In genomic region chr10:127652906-127653638, GRCm38 (mm10) we compare ENCODE assay signal across 10 mouse cellular contexts. TPM values are rescaled to one million over a fixed set of nuclear protein-coding genes. Genes with fewer than 3 reads are reported as not detected.
DNase-seq lines count a peak whose midpoint lies in the region; ATAC-seq and TF ChIP-seq lines count a peak whose summit lies in the region.
"Had no signal": no experiment of that assay in that cellular context is flagged by ENCODE, and none has a peak within 500 bp of the region (broad histone marks: within the 10 kb centered on the region; RNA-seq: fewer than 3 reads in every experiment).

No protein-coding gene starts in this region.

- no peaks in the 10 kb centered on the region for H3K36me3 ChIP-seq in forebrain, embryonic 13.5 days (ENCODE audit: poor library complexity, severe bottlenecking)
- no peaks in the 10 kb centered on the region for H3K36me3 ChIP-seq in forebrain, embryonic 14.5 days (ENCODE audit: control insufficient read depth, insufficient read depth, low read length)
- H3K36me3 ChIP-seq in lung, embryonic 14.5 days (ENCODE audit: insufficient read depth): peaks cover 59% of the 10 kb centered on the region
- H3K36me3 ChIP-seq in intestine, embryonic 16.5 days (ENCODE audit: control insufficient read depth, insufficient read depth, low read length): peaks cover 32% of the 10 kb centered on the region
- H3K36me3 ChIP-seq: neural tube, embryonic 12.5 days had no signal

- ATAC-seq in forebrain, embryonic 13.5 days: no peak
- ATAC-seq in forebrain, embryonic 14.5 days: no peak
- ATAC-seq in lung, embryonic 14.5 days (ENCODE audit: insufficient read depth): peak; percentile 61
- ATAC-seq in intestine, embryonic 16.5 days: no peak

- H3K27ac ChIP-seq in forebrain, embryonic 13.5 days: no peak overlapping the region
- no peak overlapping the region for H3K27ac ChIP-seq in forebrain, embryonic 14.5 days (ENCODE audit: low read depth, low read length)
- peak overlapping the region; percentile 0; the same call in 1 of the 2 replicates for H3K27ac ChIP-seq in lung, embryonic 14.5 days (ENCODE audit: low read depth)
- H3K27ac ChIP-seq in intestine, embryonic 16.5 days (ENCODE audit: low read length): peak overlapping the region; percentile 33; the same call in 1 of the 2 replicates
- no peak overlapping the region for H3K27ac ChIP-seq in olfactory bulb, adult 2 months (ENCODE audit: insufficient read depth, low read depth, low read length)
- H3K27ac ChIP-seq: neural tube, embryonic 12.5 days had no signal

- H3K4me2 ChIP-seq in forebrain, embryonic 13.5 days: peak overlapping the region; percentile 18; the same call in 1 of the 2 replicates
- no peak overlapping the region; the same call in 1 of the 2 replicates for H3K4me2 ChIP-seq in forebrain, embryonic 14.5 days (ENCODE audit: low read length)
- H3K4me2 ChIP-seq in lung, embryonic 14.5 days: peak overlapping the region; percentile 52
- peak overlapping the region; percentile 30; the same call in 1 of the 2 replicates for H3K4me2 ChIP-seq in intestine, embryonic 16.5 days (ENCODE audit: low read depth, low read length)
- H3K4me2 ChIP-seq: neural tube, embryonic 12.5 days had no signal

- no peaks in the 10 kb centered on the region for H3K4me1 ChIP-seq in forebrain, embryonic 13.5 days
- no peaks in the 10 kb centered on the region for H3K4me1 ChIP-seq in forebrain, embryonic 14.5 days (ENCODE audit: control insufficient read depth, insufficient read depth, low read length)
- peaks cover 6% of the 10 kb centered on the region; the same call in 1 of the 2 replicates for H3K4me1 ChIP-seq in lung, embryonic 14.5 days (ENCODE audit: insufficient read depth)
- peaks cover 9% of the 10 kb centered on the region; the same call in 1 of the 2 replicates for H3K4me1 ChIP-seq in intestine, embryonic 16.5 days (ENCODE audit: control insufficient read depth, insufficient read depth, low read length)
- H3K4me1 ChIP-seq in olfactory bulb, adult 2 months (ENCODE audit: control insufficient read depth, insufficient read depth, low read length): no peaks in the 10 kb centered on the region
- H3K4me1 ChIP-seq: neural tube, embryonic 12.5 days had no signal

- WGBS in forebrain, embryonic 13.5 days: 56% methylated on average over 21 of the region's 21 CpGs
- 58% methylated on average over 21 of the region's 21 CpGs for WGBS in forebrain, embryonic 14.5 days
- WGBS in lung, embryonic 14.5 days: 38% methylated on average over 21 of the region's 21 CpGs
- 44% methylated on average over 21 of the region's 21 CpGs for WGBS in intestine, embryonic 16.5 days
- 50% methylated on average over 21 of the region's 21 CpGs for WGBS in olfactory bulb, adult 2 months

- H3K27me3 ChIP-seq in forebrain, embryonic 13.5 days: no peaks in the 10 kb centered on the region
- H3K27me3 ChIP-seq in forebrain, embryonic 14.5 days (replicated peaks; ENCODE audit: control insufficient read depth, insufficient read depth, low read length): no peaks in the 10 kb centered on the region
- H3K27me3 ChIP-seq in lung, embryonic 14.5 days (ENCODE audit: insufficient read depth, low read length): no peaks in the 10 kb centered on the region
- H3K27me3 ChIP-seq in intestine, embryonic 16.5 days (replicated peaks; ENCODE audit: control insufficient read depth, insufficient read depth, low read length): no peaks in the 10 kb centered on the region
- H3K27me3 ChIP-seq: neural tube, embryonic 12.5 days had no signal

- TF ChIP-seq POLR2A in olfactory bulb, adult 2 months (IDR thresholded peaks at IDR 0.05; ENCODE audit: insufficient read depth, low read depth, low read length): no peak

- TF ChIP-seq CTCF in lung, embryonic 14.5 days (IDR thresholded peaks at IDR 0.05; ENCODE audit: low read depth): no peak
- no peak for TF ChIP-seq CTCF in olfactory bulb, adult 2 months (IDR thresholded peaks at IDR 0.05; ENCODE audit: insufficient read depth, low read depth, low read length)

- no peak for DNase-seq in forebrain, embryonic 14.5 days (ENCODE audit: low spot score)
- peak; percentile 65 for DNase-seq in lung, embryonic 14.5 days
- DNase-seq in lung, postnatal 14 days: no peak
- no peak for DNase-seq in cerebellum, adult 18-20 months
- no peak for DNase-seq in right cerebral cortex, postnatal 10 days (ENCODE audit: low spot score in 2 of 2)
- DNase-seq: cerebellum, adult 11 months had no signal

- peak overlapping the region; percentile 5; the same call in 1 of the 2 replicates for H3K9ac ChIP-seq in forebrain, embryonic 13.5 days
- H3K9ac ChIP-seq in forebrain, embryonic 14.5 days (ENCODE audit: low read length): no peak overlapping the region
- H3K9ac ChIP-seq in lung, embryonic 14.5 days: peak overlapping the region; percentile 29; the same call in 1 of the 2 replicates
- H3K9ac ChIP-seq in intestine, embryonic 16.5 days (ENCODE audit: low read depth, low read length): peak overlapping the region; percentile 25; the same call in 1 of the 2 replicates
- H3K9ac ChIP-seq: neural tube, embryonic 12.5 days had no signal

- no peak overlapping the region for H3K4me3 ChIP-seq in forebrain, embryonic 13.5 days
- H3K4me3 ChIP-seq in forebrain, embryonic 14.5 days (ENCODE audit: low read depth, low read length): no peak overlapping the region
- peak overlapping the region; percentile 14 for H3K4me3 ChIP-seq in lung, embryonic 14.5 days (ENCODE audit: low read depth, low read length)
- H3K4me3 ChIP-seq in intestine, embryonic 16.5 days (ENCODE audit: low read length): 0 out of 2 replicates have a peak overlapping the region, but pooled peaks have one; percentile 17
- peak overlapping the region; percentile 39 for H3K4me3 ChIP-seq in olfactory bulb, adult 2 months (ENCODE audit: insufficient read depth, low read depth, low read length)
- H3K4me3 ChIP-seq: neural tube, embryonic 12.5 days had no signal

- H3K9me3 ChIP-seq in forebrain, embryonic 13.5 days (replicated peaks): no peaks in the 10 kb centered on the region
- no peaks in the 10 kb centered on the region for H3K9me3 ChIP-seq in forebrain, embryonic 14.5 days (replicated peaks; ENCODE audit: control insufficient read depth, low read length)
- no peaks in the 10 kb centered on the region for H3K9me3 ChIP-seq in lung, embryonic 14.5 days (ENCODE audit: low read depth, low read length)
- H3K9me3 ChIP-seq in intestine, embryonic 16.5 days (ENCODE audit: control insufficient read depth, low read length): no peaks in the 10 kb centered on the region
- H3K9me3 ChIP-seq: neural tube, embryonic 12.5 days had no signal

RNA-seq across cellular contexts. Expression of gene Stat6, which starts 10.3 kb away (rescaled TPM):
- polyA plus RNA-seq in forebrain, embryonic 13.5 days (2015; fragmentation: Nextera tagmentation; extraction: Ambion mirVana): 2.6 and 2.7 TPM in 2 replicates
- polyA plus RNA-seq in forebrain, embryonic 14.5 days (2014; fragmentation: Nextera tagmentation; extraction: Ambion mirVana): 3.4 and 3.7 TPM in 2 replicates
- polyA plus RNA-seq in lung, embryonic 14.5 days (2014; fragmentation: Nextera tagmentation; extraction: Ambion mirVana): 27.8 and 28.1 TPM in 2 replicates
- polyA plus RNA-seq in intestine, embryonic 16.5 days (2015; fragmentation: Nextera tagmentation; extraction: Ambion mirVana): 46.8 and 49.3 TPM in 2 replicates
- polyA plus RNA-seq in olfactory bulb, adult 2 months (2012; ENCODE audit: insufficient read depth, insufficient read length, low replicate concordance, missing spikeins): not detected in 2 replicates

RNA-seq across cellular contexts. Expression of gene Nemp1, which starts 13.6 kb away (rescaled TPM):
- 6.7 and 7.0 TPM in 2 replicates for polyA plus RNA-seq in forebrain, embryonic 13.5 days (2015; fragmentation: Nextera tagmentation; extraction: Ambion mirVana)
- polyA plus RNA-seq in forebrain, embryonic 14.5 days (2014; fragmentation: Nextera tagmentation; extraction: Ambion mirVana): 5.8 TPM in 2 replicates
- 11.2 and 13.2 TPM in 2 replicates for polyA plus RNA-seq in lung, embryonic 14.5 days (2014; fragmentation: Nextera tagmentation; extraction: Ambion mirVana)
- polyA plus RNA-seq in intestine, embryonic 16.5 days (2015; fragmentation: Nextera tagmentation; extraction: Ambion mirVana): 4.8 and 5.9 TPM in 2 replicates
- not detected in 2 replicates for polyA plus RNA-seq in olfactory bulb, adult 2 months (2012; ENCODE audit: insufficient read depth, insufficient read length, low replicate concordance, missing spikeins)

RNA-seq across cellular contexts. Expression of gene Nab2, which starts 15.3 kb away (rescaled TPM):
- polyA plus RNA-seq in forebrain, embryonic 13.5 days (2015; fragmentation: Nextera tagmentation; extraction: Ambion mirVana): 1.6 and 2.0 TPM in 2 replicates
- polyA plus RNA-seq in forebrain, embryonic 14.5 days (2014; fragmentation: Nextera tagmentation; extraction: Ambion mirVana): 1.8 and 1.9 TPM in 2 replicates
- polyA plus RNA-seq in lung, embryonic 14.5 days (2014; fragmentation: Nextera tagmentation; extraction: Ambion mirVana): 11.6 and 13.5 TPM in 2 replicates
- polyA plus RNA-seq in intestine, embryonic 16.5 days (2015; fragmentation: Nextera tagmentation; extraction: Ambion mirVana): 7.5 and 8.4 TPM in 2 replicates
- not detected in 2 replicates for polyA plus RNA-seq in olfactory bulb, adult 2 months (2012; ENCODE audit: insufficient read depth, insufficient read length, low replicate concordance, missing spikeins)

RNA-seq across cellular contexts. Expression of gene Lrp1, which starts 32.1 kb away (rescaled TPM):
- 65.1 and 74.7 TPM in 2 replicates for polyA plus RNA-seq in forebrain, embryonic 13.5 days (2015; fragmentation: Nextera tagmentation; extraction: Ambion mirVana)
- 60.2 and 81.2 TPM in 2 replicates for polyA plus RNA-seq in forebrain, embryonic 14.5 days (2014; fragmentation: Nextera tagmentation; extraction: Ambion mirVana)
- polyA plus RNA-seq in lung, embryonic 14.5 days (2014; fragmentation: Nextera tagmentation; extraction: Ambion mirVana): 68.7 and 73.0 TPM in 2 replicates
- polyA plus RNA-seq in intestine, embryonic 16.5 days (2015; fragmentation: Nextera tagmentation; extraction: Ambion mirVana): 64.6 and 67.0 TPM in 2 replicates
- polyA plus RNA-seq in olfactory bulb, adult 2 months (2012; ENCODE audit: insufficient read depth, insufficient read length, low replicate concordance, missing spikeins): 404 and 471 TPM in 2 replicates

RNA-seq across cellular contexts. Expression of gene Myo1a, which starts 51.9 kb away (rescaled TPM):
- polyA plus RNA-seq in forebrain, embryonic 13.5 days (2015; fragmentation: Nextera tagmentation; extraction: Ambion mirVana): 0.60 and 0.83 TPM in 2 replicates
- 0.67 and 1.3 TPM in 2 replicates for polyA plus RNA-seq in forebrain, embryonic 14.5 days (2014; fragmentation: Nextera tagmentation; extraction: Ambion mirVana)
- polyA plus RNA-seq in lung, embryonic 14.5 days (2014; fragmentation: Nextera tagmentation; extraction: Ambion mirVana): 0.23 and 0.28 TPM in 2 replicates
- 53.8 and 61.2 TPM in 2 replicates for polyA plus RNA-seq in intestine, embryonic 16.5 days (2015; fragmentation: Nextera tagmentation; extraction: Ambion mirVana)
- not detected in 2 replicates for polyA plus RNA-seq in olfactory bulb, adult 2 months (2012; ENCODE audit: insufficient read depth, insufficient read length, low replicate concordance, missing spikeins)

Comparison
In these comparisons a context has a peak if more than half of its experiments do, and no peak if none do; other contexts are left out.
1. H3K27ac ChIP-seq: peak in lung, embryonic 14.5 days (single experiment) and intestine, embryonic 16.5 days (single experiment); none in forebrain, embryonic 13.5 days (single experiment), forebrain, embryonic 14.5 days (single experiment) and olfactory bulb, adult 2 months (single experiment).
2. H3K4me3 ChIP-seq: peak in lung, embryonic 14.5 days (single experiment), intestine, embryonic 16.5 days (single experiment) and olfactory bulb, adult 2 months (single experiment); none in forebrain, embryonic 13.5 days (single experiment) and forebrain, embryonic 14.5 days (single experiment).